Mouse (Mus musculus) kidney, embryonic 15.5 days (tissue): ENCODE results near the gene Slc10a1. TPM values are rescaled to one million over a fixed set of nuclear protein-coding genes. Genes with fewer than 3 reads are reported as not detected.

Experiments used
- ATAC-seq: fragments of 200-750 bp; cut with Nextera tagmentation; replicated peaks from 2 replicates; pipeline ENCODE4 v1.8.0; 2017; ENCODE audit warnings: moderate TSS enrichment; ENCODE audit not compliant: low FRiP score
- H3K27ac ChIP-seq: fragments of 300-500 bp; sonication (generic); 2 replicates; pipeline ENCODE4 v1.5.1; 2015; ENCODE audit warnings: mild to moderate bottlenecking, inconsistent platforms
- H3K27me3 ChIP-seq: fragments of 300-500 bp; sonication (generic); 2 replicates; pipeline ENCODE4 v1.6.1; 2015; ENCODE audit warnings: inconsistent platforms
- H3K36me3 ChIP-seq: fragments of 300-500 bp; sonication (generic); 2 replicates; pipeline ENCODE4 v1.6.1; 2015; ENCODE audit warnings: inconsistent platforms
- H3K4me1 ChIP-seq: fragments of 300-500 bp; sonication (generic); 2 replicates; pipeline ENCODE4 v1.6.1; 2015; ENCODE audit warnings: inconsistent platforms
- H3K4me2 ChIP-seq: fragments of 300-500 bp; sonication (generic); 2 replicates; pipeline ENCODE4 v1.6.1; 2015; ENCODE audit warnings: moderate library complexity, mild to moderate bottlenecking, inconsistent platforms
- H3K4me3 ChIP-seq: fragments of 300-500 bp; sonication (generic); replicated peaks from 2 replicates; pipeline ENCODE4 v1.5.1; 2015; ENCODE audit warnings: mild to moderate bottlenecking, inconsistent platforms
- H3K9ac ChIP-seq: fragments of 300-500 bp; sonication (generic); 2 replicates; pipeline ENCODE4 v1.6.1; 2015; ENCODE audit warnings: mild to moderate bottlenecking, inconsistent platforms
- H3K9me3 ChIP-seq: fragments of 300-500 bp; sonication (generic); replicated peaks from 2 replicates; pipeline ENCODE4 v1.6.1; 2016; ENCODE audit warnings: inconsistent platforms
- WGBS: fragments of 180-500 bp; shearing (Covaris S2); methylation state at CpG from one replicate; pipeline ENCODE4 v1.1.7; 2015; ENCODE audit warnings: mixed read lengths; 5-methylcytosine and 5-hydroxymethylcytosine counted together
- polyA plus RNA-seq: library from polyadenylated mRNA; unstranded; fragments of >200 nt; fragmentation: Nextera tagmentation; extraction: Ambion mirVana; gene quantifications from 2 replicates; pipeline ENCODE4 v1.2.1, GENCODE M21; 2015

The Slc10a1 gene
- polyA plus RNA-seq, 1 experiment from 2014 or later, result 0.96 TPM

DNA sequence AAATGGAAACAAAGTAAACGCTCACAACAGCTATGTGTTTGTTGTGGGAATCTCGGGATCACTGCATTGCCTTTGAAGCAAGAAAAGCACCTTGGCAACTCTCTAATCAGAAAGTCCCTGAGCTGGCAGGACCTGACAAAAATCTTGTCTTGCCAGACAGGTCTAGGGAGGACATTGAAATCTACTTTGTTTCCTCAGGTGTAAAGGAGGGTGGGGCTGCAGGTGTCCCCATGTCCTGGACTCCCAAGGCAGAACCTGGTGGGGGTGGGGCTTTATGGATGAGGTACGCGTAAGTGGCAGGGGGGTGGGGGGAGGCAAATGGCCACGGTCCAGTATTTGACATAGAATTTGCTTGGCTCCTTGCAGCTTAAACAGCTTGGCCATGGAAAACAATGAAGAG is 44.9 kb downstream of the Slc10a1 start:
- WGBS, result 49% methylated on average over 5 of the region's 5 CpGs
- Histone ChIP-seq H3K27me3 (no peaks in the 10 kb centered on the region), H3K27ac (peak overlapping the region; percentile 48; the same call in 1 of the 2 replicates), H3K4me1 (peaks cover 23% of the 10 kb centered on the region), H3K36me3 (no peaks in the 10 kb centered on the region), H3K4me3 (no peak overlapping the region), H3K4me2 (no peak overlapping the region; the same call in 1 of the 2 replicates), H3K9me3 (no peaks in the 10 kb centered on the region), H3K9ac (no peak overlapping the region)
- ATAC-seq, result no peak

DNA sequence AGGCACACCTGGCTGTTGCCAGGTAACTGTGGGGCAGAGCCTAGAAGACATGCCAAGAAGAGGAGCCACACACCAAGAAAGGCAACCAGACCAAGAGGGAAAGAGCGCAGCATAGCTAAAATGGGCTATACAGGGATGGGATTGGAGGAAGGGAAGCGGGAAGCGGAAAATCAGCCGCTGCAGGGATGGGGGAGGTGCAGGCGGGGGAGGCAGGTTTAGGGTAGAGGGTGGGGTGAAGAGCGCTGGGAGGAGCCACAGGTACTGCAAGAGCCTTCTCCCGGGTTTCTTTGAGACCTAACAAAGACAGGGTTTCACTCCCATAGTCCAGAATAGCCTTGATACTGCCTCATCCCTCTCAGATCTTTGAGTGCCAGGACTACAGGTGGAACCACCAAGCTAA is 45.6 kb downstream of the Slc10a1 start:
- H3K36me3 ChIP-seq, result no peaks in the 10 kb centered on the region
- no peaks in the 10 kb centered on the region for H3K9me3 ChIP-seq
- peak overlapping the region; percentile 52 for H3K4me2 ChIP-seq
- no peak overlapping the region for H3K9ac ChIP-seq
- H3K4me1 ChIP-seq, result peaks cover 23% of the 10 kb centered on the region
- 7% methylated on average over 7 of the region's 7 CpGs for WGBS
- H3K27ac ChIP-seq, result no peak overlapping the region
- H3K4me3 ChIP-seq, result peak overlapping the region; percentile 12; the same call in 1 of the 2 replicates
- ATAC-seq, result peak; percentile 60
- no peaks in the 10 kb centered on the region for H3K27me3 ChIP-seq

DNA sequence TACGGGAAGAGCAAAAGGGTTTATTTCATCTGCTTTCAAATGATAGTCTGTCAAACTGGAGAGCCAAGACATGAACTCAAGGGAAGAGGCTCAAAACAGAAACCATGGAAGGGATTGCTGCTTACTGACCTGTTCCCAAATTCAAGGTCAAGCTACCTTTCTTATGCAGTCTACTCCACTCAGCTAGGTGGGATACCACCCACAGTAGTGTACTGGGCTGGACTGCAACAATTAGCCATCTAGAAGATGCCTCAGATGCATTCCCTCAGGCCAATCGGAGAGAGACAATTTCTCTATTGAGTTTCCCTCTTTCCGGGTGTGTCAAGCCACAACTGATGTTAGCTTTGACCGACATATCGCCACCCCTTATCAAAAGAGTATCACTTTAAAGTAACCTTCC is 47.2 kb downstream of the Slc10a1 start:
- WGBS, result 92% methylated on average over 5 of the region's 5 CpGs
- no peak for ATAC-seq

DNA sequence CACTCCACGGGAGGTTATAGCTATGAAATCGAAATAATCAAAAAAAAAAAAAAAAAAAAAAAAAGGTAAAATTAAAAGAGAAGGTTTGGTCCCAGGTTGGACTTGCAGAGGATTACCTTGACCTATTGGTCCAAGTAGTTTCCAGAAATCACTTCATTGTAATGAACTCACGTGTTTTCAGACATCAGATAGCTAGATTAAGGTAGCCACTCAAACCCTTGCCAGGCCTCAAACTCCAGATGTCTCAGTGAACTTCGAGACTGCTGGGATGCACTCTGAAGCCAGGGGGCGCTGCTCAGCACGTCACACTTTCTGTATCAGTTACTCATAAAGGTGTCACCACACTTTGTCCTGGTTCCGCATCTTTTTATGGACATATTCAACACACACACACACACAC is 50.7 kb downstream of the Slc10a1 start:
- no peak overlapping the region for H3K27ac ChIP-seq
- WGBS, result 52% methylated on average over 7 of the region's 7 CpGs
- H3K36me3 ChIP-seq, result no peaks in the 10 kb centered on the region
- no peaks in the 10 kb centered on the region for H3K27me3 ChIP-seq
- no peak for ATAC-seq
- peaks cover 3% of the 10 kb centered on the region for H3K4me1 ChIP-seq
- H3K9ac ChIP-seq, result no peak overlapping the region
- no peak overlapping the region for H3K4me3 ChIP-seq
- H3K9me3 ChIP-seq, result no peaks in the 10 kb centered on the region
- H3K4me2 ChIP-seq, result no peak overlapping the region

More for the DNA sequence above, 47.2 kb downstream of the Slc10a1 start:
- no peaks in the 10 kb centered on the region for H3K9me3 ChIP-seq
- no peak overlapping the region for H3K4me2 ChIP-seq
- H3K36me3 ChIP-seq, result no peaks in the 10 kb centered on the region
- H3K4me3 ChIP-seq, result no peak overlapping the region
- H3K27me3 ChIP-seq, result no peaks in the 10 kb centered on the region
- no peak overlapping the region for H3K9ac ChIP-seq
- no peak overlapping the region for H3K27ac ChIP-seq
- H3K4me1 ChIP-seq, result peaks cover 23% of the 10 kb centered on the region

DNA sequence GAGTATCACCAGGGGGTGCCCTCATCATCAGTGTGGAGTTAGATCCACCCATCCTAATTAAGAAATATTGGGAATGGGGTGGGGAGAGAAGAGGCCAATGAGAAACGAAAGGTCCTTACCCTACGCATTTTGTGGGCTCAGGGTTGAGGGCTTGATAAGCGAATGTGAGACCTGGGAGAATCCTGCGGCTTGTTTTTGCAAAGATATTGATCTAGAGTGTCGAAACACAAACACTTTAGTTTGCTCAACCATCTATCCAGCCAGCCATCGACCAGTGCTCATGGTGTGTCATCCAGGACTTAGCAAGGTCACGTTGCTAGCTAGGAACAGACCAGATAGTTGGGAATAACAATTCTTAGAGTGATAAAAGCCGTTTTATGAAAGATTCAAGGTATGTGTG is 58.9 kb downstream of the Slc10a1 start:
- no peak for ATAC-seq
- H3K9me3 ChIP-seq, result 0 out of 2 replicates have a peak, but pooled peaks cover 4% of the 10 kb centered on the region
- no peaks in the 10 kb centered on the region for H3K4me1 ChIP-seq
- H3K27ac ChIP-seq, result no peak overlapping the region
- WGBS, result 86% methylated on average over 8 of the region's 8 CpGs
- H3K27me3 ChIP-seq, result no peaks in the 10 kb centered on the region
- no peak overlapping the region for H3K9ac ChIP-seq
- no peak overlapping the region for H3K4me3 ChIP-seq
- H3K36me3 ChIP-seq, result no peaks in the 10 kb centered on the region
- no peak overlapping the region for H3K4me2 ChIP-seq

Other genes starting within 250 kb of the Slc10a1 start
- gene Ccdc177, start 208.0 kb downstream of the Slc10a1 start, polyA plus RNA-seq, result 0.14 and 0.17 TPM in 2 replicates
- 15.2 and 15.6 TPM in 2 replicates for gene Susd6, start 178.2 kb downstream of the Slc10a1 start, polyA plus RNA-seq
- 593 and 603 TPM in 2 replicates for gene Srsf5, start 23.2 kb downstream of the Slc10a1 start, polyA plus RNA-seq
- gene Smoc1, start 58.1 kb upstream of the Slc10a1 start, polyA plus RNA-seq, result 1.7 and 2.3 TPM in 2 replicates